Comparison of ENCODE assay signal across 8 mouse cellular contexts in the genomic region with DNA sequence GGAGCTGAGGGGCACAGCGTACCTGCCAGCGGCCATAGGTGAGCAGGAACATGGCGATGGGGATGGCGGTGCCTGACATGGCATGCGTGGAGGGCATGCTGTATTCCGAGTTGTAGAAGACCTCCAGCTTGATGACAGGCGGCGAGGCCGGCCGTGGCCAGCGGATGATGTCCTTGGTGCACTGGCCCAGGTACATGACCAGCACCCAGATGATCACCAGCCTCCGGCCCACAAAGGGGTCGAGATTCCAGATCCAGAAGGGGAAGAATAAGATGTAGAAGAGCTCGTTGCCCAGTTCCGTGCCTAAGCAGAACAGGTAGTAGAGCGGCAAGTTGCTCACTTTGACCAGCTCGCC. TPM values are rescaled to one million over a fixed set of nuclear protein-coding genes. Genes with fewer than 3 reads are reported as not detected.
DNase-seq lines count a peak whose midpoint lies in the region; ATAC-seq and TF ChIP-seq lines count a peak whose summit lies in the region.

No protein-coding gene starts in this region.

- H3K27ac ChIP-seq in cerebellum, adult 2 months (ENCODE audit: insufficient read depth, low read length) = peak overlapping the region; percentile 93
- H3K27ac ChIP-seq in bone marrow macrophage, adult 2 months (ENCODE audit: insufficient read depth, low read depth, low read length) = peak overlapping the region; percentile 81
- peak overlapping the region; percentile 90 for H3K27ac ChIP-seq in midbrain, embryonic 10.5 days (replicated peaks)
- peak overlapping the region; percentile 90 for H3K27ac ChIP-seq in stomach, postnatal 0 days (replicated peaks)

- ATAC-seq in stomach, postnatal 0 days (ENCODE audit: low FRiP score, low TSS enrichment) = 0 out of 2 replicates have a peak, but pooled peaks have one; percentile 24

- peak overlapping the region; percentile 77 for H3K4me2 ChIP-seq in stomach, postnatal 0 days (replicated peaks; ENCODE audit: low read depth)

- no peaks in the 10 kb centered on the region for H3K36me3 ChIP-seq in midbrain, embryonic 10.5 days
- H3K36me3 ChIP-seq in stomach, postnatal 0 days (ENCODE audit: control insufficient read depth, insufficient read depth, low read length) = no peaks in the 10 kb centered on the region

- no peak for TF ChIP-seq POLR2A in cerebellum, adult 2 months (IDR thresholded peaks at IDR 0.05; ENCODE audit: borderline replicate concordance, insufficient read depth, low read length)
- TF ChIP-seq POLR2A in bone marrow macrophage, adult 2 months (IDR thresholded peaks at IDR 0.05; ENCODE audit: borderline replicate concordance, low read depth, low read length) = no peak

- H3K9me3 ChIP-seq in midbrain, embryonic 10.5 days (replicated peaks) = no peaks in the 10 kb centered on the region
- H3K9me3 ChIP-seq in stomach, postnatal 0 days (ENCODE audit: control insufficient read depth, low read length) = no peaks in the 10 kb centered on the region

- no peak for TF ChIP-seq CTCF in cerebellum, adult 2 months (IDR thresholded peaks at IDR 0.05; ENCODE audit: borderline replicate concordance, insufficient read depth, low read depth, low read length)
- no peak for TF ChIP-seq CTCF in bone marrow macrophage, adult 2 months (IDR thresholded peaks at IDR 0.05; ENCODE audit: low read depth, low read length)
- no peak for TF ChIP-seq CTCF in stomach, postnatal 0 days (IDR thresholded peaks at IDR 0.05; ENCODE audit: low read depth)

- 2% methylated on average over 17 of the region's 17 CpGs for WGBS in cerebellum, adult 2 months
- WGBS in midbrain, embryonic 10.5 days = 1% methylated on average over 17 of the region's 17 CpGs
- WGBS in stomach, postnatal 0 days = 0% methylated on average over 16 of the region's 17 CpGs

- H3K4me1 ChIP-seq in cerebellum, adult 2 months (ENCODE audit: control insufficient read depth, insufficient read depth, low read length) = no peaks in the 10 kb centered on the region; the same call in none of the 2 replicates
- H3K4me1 ChIP-seq in bone marrow macrophage, adult 2 months (ENCODE audit: control insufficient read depth, insufficient read depth, low read length) = peaks cover 13% of the 10 kb centered on the region
- H3K4me1 ChIP-seq in midbrain, embryonic 10.5 days = peaks cover 30% of the 10 kb centered on the region
- 0 out of 2 replicates have a peak, but pooled peaks cover 2% of the 10 kb centered on the region for H3K4me1 ChIP-seq in stomach, postnatal 0 days (replicated peaks; ENCODE audit: control insufficient read depth, insufficient read depth)

- peak overlapping the region; percentile 95 for H3K4me3 ChIP-seq in cerebellum, adult 2 months (replicated peaks; ENCODE audit: insufficient read depth, low read depth, low read length)
- peak overlapping the region; percentile 90 for H3K4me3 ChIP-seq in bone marrow macrophage, adult 2 months (ENCODE audit: insufficient read depth, low read length)
- H3K4me3 ChIP-seq in midbrain, embryonic 10.5 days = peak overlapping the region; percentile 88
- H3K4me3 ChIP-seq in stomach, postnatal 0 days (ENCODE audit: low read depth, low read length) = peak overlapping the region; percentile 92

- H3K9ac ChIP-seq in stomach, postnatal 0 days (ENCODE audit: low read length) = peak overlapping the region; percentile 95

- peak in 1 of 2 experiments; percentile 57 for DNase-seq in cerebellum, adult 2 months
- DNase-seq in cerebellum, postnatal 14 days = no peak
- DNase-seq in 3T3-L1 (ENCODE audit: low read depth, low spot score) = peak; percentile 43
- DNase-seq in frontal cortex, postnatal 14 days (ENCODE audit: low spot score in 2 of 2) = peak; percentile 14 to 20
- DNase-seq in kidney, postnatal 10 days = peak; percentile 58
- DNase-seq in midbrain, embryonic 10.5 days (ENCODE audit: low spot score) = no peak
- no peak for DNase-seq in stomach, postnatal 0 days (ENCODE audit: low spot score)

- no peaks in the 10 kb centered on the region for H3K27me3 ChIP-seq in cerebellum, adult 2 months (ENCODE audit: control insufficient read depth, insufficient read depth, low read length)
- peaks cover 40% of the 10 kb centered on the region for H3K27me3 ChIP-seq in midbrain, embryonic 10.5 days (ENCODE audit: low read depth, poor library complexity, severe bottlenecking)
- H3K27me3 ChIP-seq in stomach, postnatal 0 days (ENCODE audit: control insufficient read depth, insufficient read depth, low read length) = no peaks in the 10 kb centered on the region

- TF ChIP-seq EP300 in stomach, postnatal 0 days (optimal IDR thresholded peaks at IDR 0.05) = no peak

RNA-seq across cellular contexts. Expression of a gene that starts 0.7 kb away (rescaled TPM):
- polyA plus RNA-seq in cerebellum, adult 2 months (2012; rRNA removed) = 39.9 and 40.6 TPM in 2 replicates
- polyA plus RNA-seq in bone marrow macrophage, adult 2 months (2012; ENCODE audit: insufficient read depth, insufficient read length, missing spikeins) = 137 and 144 TPM in 2 replicates
- polyA plus RNA-seq in midbrain, embryonic 10.5 days (2016; fragmentation: Nextera tagmentation; extraction: Ambion mirVana) = 5.5 and 6.1 TPM in 2 replicates
- polyA plus RNA-seq in stomach, postnatal 0 days (2015; fragmentation: Nextera tagmentation; extraction: Ambion mirVana) = 31.8 and 35.7 TPM in 2 replicates

Comparison
In these comparisons a context has a peak if more than half of its experiments do, and no peak if none do; other contexts are left out.
1. DNase-seq: peak in 3T3-L1 (single experiment), frontal cortex, postnatal 14 days (2 of 2) and kidney, postnatal 10 days (single experiment); none in cerebellum, postnatal 14 days (0 of 2), midbrain, embryonic 10.5 days (single experiment) and stomach, postnatal 0 days (single experiment).
2. Peak in every context shown above with its lines, with median percentiles within 50 percentile points of each other: H3K27ac ChIP-seq and H3K4me3 ChIP-seq.